Mouse (Mus musculus) heart, adult 8-10 months (tissue): ENCODE measurements around the gene Tmtc2. TPM values are rescaled to one million over a fixed set of nuclear protein-coding genes. Genes with fewer than 3 reads are reported as not detected.

ENCODE experiments used
- DNase-seq: peaks from one replicate; pipeline ENCODE4 v3.0.0; 2022; ENCODE audit warnings: low spot score
- total RNA-seq, 4 experiments: library from RNA; stranded (reverse); gene quantifications; 2 replicates each; pipeline ENCODE4 v1.2.4; 2022

Gene Tmtc2
- total RNA-seq, 4 experiments from 2014 or later, result 3.4 to 6.5 (median 4.2) TPM

DNA sequence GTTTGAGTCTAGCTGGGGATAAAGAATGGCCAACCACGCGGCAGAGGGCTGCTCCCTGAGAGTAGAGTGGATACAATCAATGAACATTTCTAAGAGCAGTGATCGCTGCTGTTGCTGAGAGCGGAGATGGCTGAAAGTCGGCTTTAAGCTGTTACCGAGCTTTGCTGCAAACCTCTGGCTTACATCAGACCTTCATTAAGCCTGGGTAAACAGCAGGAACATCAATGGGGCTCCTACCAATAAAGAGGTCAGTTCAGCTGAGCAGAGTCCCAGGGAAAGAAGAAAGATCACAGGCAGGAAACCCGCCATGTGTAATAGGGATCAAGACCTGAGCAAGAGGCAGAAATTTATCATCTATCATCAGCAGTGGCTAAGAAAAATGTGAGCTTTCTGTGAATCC lies 72.5 kb downstream of the Tmtc2 start:
- DNase-seq, result no peak

DNA sequence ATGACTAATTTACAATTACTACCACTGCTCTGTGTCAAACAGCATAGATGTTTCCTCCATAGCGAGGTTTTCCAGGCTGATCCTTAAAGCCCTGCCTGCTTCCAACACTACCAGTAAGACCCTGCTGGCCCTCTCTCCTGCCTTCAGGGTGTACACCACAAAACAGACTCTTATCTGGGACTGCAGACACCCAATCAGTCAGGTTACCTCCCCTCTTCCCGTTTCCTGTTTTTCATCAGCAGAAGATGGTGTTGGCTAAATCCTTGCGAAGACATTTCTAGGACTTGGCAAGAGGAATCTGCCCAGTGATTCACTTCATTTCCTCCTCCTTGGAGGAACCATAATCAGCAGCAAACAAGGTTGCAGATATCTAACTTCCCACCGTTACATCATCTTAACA lies 73.8 kb downstream of the Tmtc2 start:
- peak; percentile 57 for DNase-seq

DNA sequence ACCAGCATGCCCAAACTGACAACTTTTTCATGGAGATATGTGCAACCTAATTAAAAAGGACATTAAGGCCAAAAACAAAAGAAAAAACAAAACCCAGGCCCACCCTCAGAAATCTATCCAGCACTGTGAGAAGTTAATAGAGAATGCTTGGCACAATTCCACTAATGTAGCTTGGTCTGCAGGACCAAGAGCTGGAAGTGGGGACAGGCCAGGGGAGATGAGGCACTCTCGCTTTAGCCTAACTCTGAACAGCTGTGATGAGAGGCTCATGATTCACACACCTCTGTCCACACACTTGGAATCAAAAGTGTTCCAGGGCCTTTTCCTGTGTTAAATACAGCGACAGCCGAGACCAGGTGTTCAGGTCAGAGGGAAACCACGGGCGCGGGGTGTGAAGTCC lies 79.0 kb downstream of the Tmtc2 start:
- DNase-seq, result no peak

DNA sequence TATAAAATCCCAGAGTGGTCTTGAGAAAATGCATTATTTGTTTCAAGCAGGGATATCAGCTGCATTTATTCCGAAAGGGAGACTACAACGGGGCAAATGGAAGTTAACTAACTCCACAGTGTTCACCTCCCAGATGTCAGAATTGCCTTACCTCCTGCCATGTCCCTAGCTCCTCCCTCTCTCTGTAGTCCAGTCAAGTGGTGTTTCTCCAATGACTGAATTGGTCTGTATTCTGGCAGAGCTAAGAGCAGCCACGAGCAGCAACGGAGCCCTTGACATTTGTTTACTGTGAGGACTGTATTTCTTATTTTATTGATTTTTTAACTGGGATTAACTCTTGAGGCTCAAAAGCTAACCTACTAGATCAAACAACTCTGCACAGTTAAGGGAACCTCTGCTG lies 81.8 kb downstream of the Tmtc2 start:
- no peak for DNase-seq

DNA sequence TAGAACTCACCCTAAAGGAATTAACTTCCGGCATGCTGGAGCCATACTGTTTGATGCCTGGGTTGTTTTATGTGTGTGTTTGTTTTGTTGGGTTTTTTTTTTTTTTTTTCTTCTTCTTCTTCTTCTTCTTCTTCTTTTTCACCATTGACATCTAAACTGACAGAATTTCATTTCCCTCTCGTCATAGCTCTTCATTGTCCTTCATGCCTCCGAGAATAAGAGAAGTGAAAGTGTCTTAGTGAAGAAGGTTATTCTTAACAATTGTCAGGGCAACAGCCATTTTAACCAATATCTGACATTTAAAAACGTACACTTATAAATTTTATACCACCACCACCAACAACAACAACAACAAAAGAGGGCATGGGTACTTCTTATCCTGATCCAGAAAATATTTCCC lies 83.5 kb downstream of the Tmtc2 start:
- no peak for DNase-seq

DNA sequence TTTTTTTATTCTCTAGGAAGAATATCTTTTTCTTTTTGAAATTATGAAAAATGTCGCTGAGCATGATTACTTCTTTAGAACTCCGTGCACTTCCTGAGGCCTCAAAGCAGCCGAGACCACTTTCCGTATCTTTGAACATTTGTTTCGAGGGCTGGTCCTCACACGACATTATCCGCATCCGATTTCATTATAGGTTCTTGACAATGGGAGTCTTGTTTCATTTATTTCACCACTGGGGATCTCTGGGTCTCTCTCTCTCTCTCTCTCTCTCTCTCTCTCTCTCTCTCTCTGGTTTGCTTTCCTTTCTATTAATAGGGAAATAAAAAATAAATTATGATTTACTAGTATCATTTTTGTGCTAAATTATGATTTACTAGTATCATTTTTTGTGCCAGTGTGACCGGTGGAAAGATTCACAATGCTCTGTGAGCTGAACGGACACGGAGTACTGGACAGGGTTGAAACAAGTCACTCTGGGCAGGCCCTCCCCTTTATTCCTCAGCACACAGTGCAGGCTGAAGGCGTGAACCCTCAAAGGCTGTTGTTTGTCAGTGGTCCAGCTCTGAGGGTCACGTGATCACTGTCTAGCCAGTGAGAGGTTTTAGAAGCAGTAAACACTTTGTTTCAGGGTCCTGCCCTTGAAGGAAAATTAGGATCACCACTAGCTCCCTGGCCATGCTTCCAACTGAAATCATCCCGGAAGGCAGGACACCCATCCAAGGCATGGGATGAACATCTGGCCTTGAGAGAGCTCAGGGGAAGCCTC lies 84.1 kb downstream of the Tmtc2 start:
- no peak for DNase-seq

DNA sequence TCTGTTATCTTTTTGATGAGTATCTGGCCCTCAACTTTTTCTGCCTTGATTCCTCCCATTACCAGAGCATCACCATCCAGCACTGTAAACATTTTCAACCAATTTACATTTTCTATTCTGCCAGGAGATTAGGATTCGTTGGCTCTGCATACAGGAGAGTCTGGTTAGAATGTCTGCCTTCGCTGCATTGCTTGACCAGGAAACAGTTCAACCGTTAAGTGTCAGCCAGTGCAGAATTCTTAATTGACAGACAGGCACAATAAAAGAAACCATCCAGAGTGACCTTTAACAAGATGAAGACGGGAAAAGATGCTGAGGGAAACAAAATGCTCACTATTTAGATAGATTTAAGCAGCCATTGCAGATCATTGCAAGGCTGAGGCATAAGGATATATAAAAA lies 87.3 kb downstream of the Tmtc2 start:
- DNase-seq, result no peak

DNA sequence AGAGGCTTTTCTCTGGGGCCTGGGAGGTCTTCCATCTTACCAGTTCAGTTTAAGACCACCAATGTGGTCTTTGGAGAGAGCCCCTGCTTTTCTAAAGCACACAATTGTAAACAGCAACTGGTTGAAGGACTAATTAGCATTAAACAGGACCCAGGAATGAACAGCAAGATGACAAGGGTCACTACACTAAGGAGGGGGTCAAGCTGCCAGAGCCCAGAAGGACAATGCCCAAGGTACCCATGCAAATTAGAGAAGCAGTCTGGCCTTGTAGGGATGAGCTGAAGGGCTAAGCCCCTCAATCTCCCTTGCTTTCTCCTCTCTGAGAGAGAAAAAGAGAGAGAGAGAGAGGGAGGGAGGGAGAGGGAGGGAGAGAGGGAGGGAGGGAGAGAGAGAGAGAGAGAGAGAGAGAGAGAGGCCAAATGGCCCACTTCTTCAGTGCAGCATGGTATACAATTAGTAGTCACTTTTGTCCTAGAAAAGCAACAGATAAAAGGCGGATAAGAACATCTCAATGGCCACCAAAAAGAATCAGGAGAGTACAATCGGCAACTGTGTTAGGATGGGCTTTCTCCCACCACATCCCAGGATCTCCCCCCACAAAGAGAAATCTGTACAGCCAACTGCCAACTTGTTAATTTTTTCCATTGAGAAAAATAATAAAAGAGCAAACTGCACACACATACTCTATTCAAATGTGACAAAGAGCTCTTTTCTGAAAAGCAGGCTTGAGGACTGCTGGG lies 89.7 kb downstream of the Tmtc2 start:
- DNase-seq, result no peak

DNA sequence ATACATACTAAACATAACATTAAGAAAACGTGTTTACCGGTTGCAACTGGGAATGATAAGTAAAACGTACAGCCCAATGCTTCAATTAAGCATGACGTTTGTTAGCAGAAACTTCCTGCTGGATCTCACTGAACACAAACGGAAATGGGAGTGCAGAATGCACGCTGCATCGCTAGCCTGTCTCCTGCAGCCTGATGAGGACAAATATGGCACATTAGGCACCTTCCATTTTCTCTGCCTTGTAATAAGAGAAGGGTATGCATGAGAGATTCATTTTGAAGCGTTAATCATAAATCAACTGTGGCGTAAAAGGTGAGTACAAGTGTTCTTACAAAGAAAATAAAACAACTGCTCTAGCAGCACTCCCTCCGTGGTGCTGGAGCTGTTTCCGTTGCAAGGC lies 94.5 kb downstream of the Tmtc2 start:
- DNase-seq, result no peak

DNA sequence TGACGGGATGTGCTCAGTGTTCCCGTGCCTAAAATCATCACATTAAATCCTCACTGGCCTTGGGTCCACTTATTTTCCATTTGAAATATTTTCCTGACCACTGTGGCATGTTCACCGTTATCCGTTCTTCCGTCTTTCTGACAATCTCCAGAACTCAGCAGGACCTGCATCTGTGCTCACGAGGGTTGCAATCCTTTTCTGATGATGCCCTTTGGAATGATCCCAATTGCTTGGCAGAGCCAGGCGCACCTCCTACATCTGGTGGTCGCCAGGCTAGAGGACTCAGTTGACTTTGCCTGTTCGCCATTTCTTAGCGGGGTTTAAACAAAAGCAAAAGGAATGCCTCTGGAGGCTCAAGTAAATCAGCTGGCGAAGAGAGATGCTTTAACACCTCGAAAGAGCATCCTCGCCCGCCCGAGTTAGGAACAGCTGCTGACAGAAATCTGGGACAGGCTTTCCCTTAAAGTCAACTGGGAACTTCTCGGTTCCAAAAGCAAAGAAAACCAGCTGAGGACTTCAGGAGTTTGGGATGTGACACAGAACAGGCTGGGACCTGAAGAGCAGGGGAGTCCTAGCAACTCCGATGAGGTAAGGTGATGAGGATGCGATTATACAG lies 96.5 kb downstream of the Tmtc2 start:
- DNase-seq, result no peak

DNA sequence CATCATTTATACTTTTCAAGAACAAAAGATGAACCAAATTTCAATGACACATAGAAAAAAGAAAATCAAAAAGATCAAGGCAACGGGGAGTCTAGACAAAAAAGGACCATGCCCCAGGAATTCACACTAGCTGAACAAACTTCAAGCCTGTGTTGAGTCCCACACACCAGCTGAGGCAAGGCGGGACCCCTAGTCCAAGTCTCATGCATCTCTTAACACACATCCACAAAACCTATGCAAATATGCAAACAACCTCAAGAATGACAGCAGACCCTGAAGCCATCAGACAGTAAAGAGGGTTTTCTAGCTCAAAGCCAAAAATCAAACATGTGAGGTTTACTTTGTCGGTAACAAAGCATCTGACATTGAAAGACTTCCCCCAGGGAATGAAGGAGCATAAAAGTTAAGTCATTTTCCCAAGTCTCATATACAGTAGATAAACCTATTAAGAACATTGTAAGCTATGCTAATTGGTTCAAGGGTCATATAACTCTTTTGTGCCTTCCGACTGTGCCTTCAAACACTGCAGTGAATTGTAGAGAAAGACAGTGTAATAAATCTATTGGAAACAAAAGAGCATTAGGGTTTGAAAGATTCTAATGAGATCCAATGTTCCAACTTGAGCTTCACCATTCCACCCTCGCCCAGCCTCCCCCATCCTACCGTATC lies 100.0 kb downstream of the Tmtc2 start:
- DNase-seq, result no peak

DNA sequence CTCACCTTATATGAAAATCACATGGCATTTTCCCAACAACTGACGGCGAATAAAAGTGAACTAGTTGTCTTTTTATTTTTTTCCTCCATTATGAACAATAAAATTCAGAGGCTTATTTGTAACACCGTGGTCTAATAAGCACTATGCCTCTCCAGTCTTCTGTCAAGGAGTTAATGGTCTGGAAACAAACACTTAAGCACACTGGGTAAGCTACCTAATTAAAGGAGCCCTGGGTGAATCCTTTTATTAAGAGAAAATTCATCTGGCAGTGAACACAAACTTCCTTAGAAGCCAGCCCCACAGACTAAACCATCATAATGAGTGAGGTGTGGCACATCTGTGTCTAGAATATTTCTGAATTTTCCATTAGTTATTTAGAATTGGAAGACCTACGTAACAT lies 109.9 kb downstream of the Tmtc2 start:
- DNase-seq, result no peak

DNA sequence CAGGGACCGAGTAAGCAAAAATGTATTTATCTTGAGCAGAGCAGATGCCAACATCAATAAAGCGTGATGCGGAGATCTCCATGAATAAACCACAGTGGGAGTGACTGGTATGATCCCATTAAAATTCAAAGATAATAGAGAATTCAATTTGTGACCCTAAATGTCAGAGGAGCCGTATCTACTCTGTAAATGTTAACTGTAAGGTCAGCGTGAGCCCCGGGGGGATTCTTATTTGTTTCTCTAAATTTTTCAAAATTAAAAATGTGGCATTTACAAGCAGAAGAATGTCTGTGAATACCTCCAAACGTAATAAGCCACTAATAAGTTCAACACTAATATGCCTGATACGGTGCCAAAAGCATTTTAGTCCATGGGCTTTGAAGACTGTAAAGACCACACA lies 120.8 kb downstream of the Tmtc2 start:
- no peak for DNase-seq

DNA sequence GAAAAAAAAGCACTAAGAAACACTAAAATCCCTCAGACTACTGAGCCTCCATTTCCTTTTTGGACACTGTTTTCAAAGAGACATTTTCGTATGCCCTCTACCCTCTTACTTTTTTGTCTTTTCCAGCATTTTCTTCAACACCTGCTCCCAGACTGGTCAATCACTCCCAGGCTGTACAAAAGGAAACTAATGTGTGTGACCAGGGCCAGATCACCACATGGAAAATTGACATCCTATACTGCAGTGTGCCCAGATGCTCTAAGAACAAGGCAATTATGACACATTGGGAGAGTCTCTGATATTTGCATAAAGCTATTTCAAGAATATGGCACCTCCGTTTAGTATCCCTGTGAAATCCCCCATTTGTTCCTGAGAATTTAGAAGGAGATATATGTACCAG lies 127.1 kb downstream of the Tmtc2 start:
- DNase-seq, result no peak

DNA sequence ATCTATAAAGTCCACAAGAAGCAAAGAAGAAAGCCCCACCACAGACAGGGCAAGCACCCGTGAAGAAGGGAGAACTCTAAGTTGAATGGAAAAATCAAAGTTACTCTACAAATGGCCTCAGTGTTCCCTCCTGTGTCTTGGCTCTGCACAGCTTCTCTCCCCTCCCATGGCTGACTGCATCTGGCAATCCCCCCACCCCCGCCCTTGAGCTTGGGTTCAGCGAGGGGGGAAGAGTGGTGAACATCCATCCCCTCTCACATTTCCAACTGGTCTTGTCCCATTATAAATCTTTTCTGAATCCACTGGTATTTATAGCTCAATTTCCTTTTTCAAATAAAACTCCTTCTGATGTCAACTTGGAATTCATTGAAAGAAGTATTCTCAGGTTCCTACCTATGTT lies 129.9 kb downstream of the Tmtc2 start:
- no peak for DNase-seq

DNA sequence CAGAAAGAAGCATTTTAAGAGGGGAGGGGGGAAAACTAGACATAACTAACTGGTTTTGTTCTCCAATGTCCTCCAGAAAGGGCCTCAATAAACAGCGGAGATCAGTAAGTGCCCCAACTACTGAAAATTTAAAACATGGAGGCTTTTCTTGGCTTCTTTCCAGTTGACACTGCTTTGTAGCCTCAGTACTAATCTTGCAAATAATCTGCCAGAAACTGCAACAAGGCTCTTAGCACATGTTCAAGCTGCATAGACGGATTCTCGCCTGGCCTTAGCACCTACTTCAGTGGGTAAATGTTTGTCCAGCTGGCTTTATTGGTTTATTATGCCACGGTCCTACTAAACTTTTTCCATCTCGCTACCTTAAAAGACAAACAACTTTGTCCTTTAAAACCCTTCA lies 139.4 kb downstream of the Tmtc2 start:
- no peak for DNase-seq

DNA sequence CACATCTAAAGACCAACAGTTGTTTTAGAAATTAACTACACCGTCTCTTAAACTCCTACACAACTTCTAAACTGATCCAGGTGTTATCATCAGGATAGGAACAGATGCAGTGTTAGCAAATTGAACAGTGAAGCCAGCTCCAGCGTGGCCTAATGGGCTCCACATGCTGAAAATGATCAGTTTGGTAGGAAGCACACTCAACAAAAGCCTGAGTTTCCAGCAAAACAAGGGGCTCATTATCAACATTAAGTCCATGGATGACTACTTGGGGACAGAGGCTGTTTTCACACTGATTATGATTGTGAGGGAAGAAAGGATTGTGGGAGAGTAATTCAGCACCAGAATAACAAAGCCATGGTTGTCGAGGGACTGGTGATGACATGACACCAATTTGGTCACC lies 143.4 kb downstream of the Tmtc2 start:
- DNase-seq, result no peak

DNA sequence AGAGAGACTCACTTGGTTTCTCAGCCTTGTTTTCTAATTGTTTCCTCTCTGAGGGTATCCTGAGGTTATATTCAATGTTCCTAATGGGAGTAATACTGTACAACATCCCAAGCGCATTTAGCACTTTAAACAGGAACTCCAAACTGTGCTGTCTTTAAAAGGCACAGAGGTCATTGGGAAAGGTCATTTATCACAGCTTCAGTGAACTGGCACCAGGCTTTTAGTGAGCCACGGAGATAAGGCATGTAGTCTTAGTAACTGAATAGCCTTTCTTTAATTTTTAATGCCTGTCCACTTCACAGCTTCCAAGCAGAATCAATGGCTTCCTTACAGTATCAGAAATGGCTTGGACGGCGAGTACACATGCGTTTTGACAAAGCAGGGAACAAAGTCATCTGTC lies 144.0 kb downstream of the Tmtc2 start:
- no peak for DNase-seq

DNA sequence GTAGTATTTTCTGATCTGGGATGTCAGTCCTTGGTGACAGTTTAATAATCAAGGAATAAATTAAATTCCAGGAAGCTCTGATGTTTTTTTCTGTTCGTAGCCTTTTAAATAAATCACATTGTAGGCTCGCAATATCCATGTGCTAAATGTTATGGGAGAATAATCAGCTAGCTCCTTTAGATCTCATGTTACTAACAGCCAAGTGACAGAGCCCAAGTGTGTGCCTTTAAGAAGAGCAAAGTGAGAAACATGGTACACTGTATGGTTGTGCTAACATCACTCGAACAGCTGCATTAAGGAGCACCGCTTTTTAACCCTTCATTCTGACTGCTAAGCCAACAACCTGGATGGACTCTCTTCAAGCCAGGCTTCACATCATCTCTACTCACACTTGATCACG lies 146.2 kb downstream of the Tmtc2 start:
- DNase-seq, result no peak

DNA sequence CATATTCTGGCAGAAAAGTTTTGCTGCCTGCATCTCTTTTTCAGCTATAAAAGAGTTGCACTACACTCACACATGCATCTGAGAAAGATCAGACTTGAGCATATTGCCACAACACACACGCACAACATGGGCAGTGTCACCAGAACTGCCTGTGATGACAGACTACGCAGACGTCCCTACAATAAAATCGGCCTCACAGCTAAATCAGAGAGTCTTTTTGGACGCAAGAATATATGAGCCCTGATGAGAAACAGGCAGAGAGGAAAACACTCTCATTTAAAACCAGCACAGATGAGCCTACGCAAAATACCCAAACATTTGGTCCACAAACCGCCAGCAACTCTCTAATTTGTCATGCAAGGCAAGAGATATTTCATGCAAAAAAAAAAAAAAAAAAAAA lies 146.6 kb downstream of the Tmtc2 start:
- DNase-seq, result no peak

DNA sequence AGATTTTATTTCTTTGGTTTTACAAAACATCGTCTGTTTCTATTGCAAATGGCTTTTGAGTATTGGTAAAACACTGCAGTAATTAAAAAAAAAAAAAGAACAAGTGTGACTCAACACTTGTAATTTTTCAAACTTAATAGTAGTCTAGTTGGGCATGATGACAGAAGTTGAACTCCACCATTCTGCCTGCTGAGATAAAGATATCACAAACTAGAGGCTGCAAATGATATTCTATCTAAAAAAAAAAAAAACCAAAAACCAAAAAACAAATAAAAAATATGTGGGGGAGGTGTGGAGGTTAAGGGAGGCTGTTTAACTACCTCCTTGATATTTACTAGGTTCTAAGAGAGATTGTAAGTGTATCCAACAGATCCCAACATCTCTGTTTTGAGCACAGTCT lies 149.2 kb downstream of the Tmtc2 start:
- no peak for DNase-seq

DNA sequence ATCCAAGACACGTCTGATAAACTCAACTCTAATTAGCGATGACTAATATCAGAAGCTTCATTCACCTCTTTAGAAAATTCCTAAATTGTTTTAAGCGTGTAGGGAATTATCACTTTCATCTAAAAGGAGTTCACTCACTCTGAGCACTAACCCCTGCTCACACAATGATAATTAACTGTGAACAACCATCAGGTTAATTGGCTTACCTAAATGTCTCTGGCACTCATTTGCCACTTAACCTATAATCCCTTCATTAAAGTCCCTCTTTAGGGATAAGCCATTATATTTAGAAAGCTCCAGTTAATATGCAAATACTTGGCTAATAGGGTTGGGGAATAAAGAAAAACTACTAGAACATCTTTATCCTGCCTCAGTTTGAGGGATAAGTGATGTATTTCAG lies 151.1 kb downstream of the Tmtc2 start:
- no peak for DNase-seq
